Mouse (Mus musculus): ENCODE data around the gene Pole4. TPM values are rescaled to one million over a fixed set of nuclear protein-coding genes. Genes with fewer than 3 reads are reported as not detected.
A peak's percentile ranks its signal among the peaks of the same experiment; 100 is the strongest.

Gene Pole4
- total RNA-seq (2017), result 34.2 and 39.2 TPM in 2 replicates

DNA sequence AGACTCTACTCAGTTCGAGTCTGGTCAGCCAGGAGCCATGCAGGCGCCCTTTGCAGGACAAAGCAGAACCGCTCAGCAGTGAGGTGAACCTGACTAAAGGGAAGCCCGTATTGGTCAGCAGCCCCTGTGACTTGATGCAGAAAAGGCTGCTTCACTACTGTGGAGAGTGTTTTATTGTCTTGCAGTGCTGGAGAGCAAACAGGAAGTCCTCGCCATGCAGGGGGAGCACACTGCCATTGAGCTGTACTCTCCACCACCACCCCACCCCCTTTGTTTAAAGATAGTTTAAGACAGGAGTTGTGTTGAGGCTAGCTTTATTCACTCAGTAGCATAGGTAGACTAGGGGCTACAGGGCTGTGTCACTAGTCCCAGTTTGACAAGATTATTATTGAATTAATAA lies at the start of gene Pole4:
Gene Pole4 (minus strand): TSS at position 145 of the 400 bp plus-strand sequence.
- ATAC-seq (ENCODE audit: extremely low read depth, insufficient number of reproducible peaks, low FRiP score, poor library complexity, severe bottlenecking), result no peak

DNA sequence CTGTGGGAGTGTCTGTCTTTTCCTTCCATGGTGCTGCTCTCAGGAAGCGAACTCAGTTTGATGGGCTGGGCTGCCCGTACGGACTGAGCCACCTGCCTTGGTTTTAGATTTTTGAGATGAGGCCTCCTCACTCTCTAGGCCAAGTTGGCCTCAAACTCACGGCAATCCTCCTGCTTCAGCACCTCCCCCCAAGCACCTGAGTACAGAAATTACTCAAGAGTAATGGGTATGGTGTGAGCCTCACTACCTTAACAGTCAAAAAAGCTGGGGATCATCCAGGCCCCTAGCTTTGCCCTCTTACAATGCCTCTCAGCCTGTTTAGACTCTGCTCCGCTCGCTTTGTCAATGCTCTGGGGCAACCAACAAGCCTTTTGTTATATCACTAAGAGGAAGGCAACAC lies 49.6 kb upstream of the Pole4 start:
- no peak for ATAC-seq (ENCODE audit: extremely low read depth, insufficient number of reproducible peaks, low FRiP score, poor library complexity, severe bottlenecking)

DNA sequence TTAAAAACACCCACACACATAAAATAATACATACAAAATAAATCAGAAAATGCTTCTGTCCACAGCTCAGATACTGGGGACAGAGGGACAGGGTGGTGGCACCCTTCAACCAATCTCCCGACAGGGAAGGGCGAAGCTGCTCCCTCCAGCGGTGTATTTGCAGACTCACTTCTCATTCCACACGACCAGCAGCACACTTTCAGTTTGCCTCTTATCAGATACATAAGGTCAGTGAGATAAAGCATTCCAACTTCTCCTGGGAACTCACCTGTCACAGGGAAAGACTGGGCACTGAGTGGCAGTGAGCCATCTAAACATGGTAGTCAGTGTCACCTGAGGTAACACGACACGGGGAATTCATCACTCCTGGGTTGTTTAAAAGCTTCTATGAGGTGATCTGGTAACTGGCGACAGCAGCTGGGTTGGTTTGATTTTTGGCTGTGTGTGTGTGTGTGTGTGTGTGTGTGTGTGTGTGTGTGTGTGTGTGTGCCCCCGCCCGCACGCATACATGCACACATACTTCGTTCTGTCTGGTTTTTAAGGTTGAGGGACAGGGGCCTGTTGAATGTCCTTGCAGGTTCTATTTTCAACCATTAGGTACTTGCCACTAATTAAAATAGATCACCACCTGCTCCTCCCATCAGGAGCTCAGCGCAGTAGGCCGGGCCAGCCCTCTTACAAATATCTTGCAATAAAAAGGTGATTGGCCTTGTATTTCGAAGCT lies 48.6 kb upstream of the Pole4 start:
- ATAC-seq (ENCODE audit: extremely low read depth, insufficient number of reproducible peaks, low FRiP score, poor library complexity, severe bottlenecking), result no peak

DNA sequence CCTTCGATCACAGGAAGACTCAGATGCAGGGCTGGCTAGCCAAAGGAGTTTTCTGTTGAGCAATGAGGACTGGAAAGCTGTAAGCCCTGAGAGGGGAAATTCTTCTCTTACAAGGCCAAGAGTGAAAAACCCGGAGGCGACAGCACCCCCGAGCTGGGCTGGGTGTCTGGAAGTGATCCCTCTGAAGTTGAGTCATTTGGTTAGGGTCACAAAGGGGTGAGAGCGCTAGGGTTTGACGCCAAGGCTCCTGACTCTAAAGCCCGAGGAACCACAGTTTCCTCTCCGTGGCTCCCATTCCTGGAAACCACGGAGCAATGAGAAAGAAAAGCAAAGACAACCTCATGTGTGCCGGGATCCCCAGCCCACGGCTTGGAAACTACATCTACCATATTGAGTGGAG lies 47.9 kb upstream of the Pole4 start:
- ATAC-seq (ENCODE audit: extremely low read depth, insufficient number of reproducible peaks, low FRiP score, poor library complexity, severe bottlenecking), result no peak

DNA sequence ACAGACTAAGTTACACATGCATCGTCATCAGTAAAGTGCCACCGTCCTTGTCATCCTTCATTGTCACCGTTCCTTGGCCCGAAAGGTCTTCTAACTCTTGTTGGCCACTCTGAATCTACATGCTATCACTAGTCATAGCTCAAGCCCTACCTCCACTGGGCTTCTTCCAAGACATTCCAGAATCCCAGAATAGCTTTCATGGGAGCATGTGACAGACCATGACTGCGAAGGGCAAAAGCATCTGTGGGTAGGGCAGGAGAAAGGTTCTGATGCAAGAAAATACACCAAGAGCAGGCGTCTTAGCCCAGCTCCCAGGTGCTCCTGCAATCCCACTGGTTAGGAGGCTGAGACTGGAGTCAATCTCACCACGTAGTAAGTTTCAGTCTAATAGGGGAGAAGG lies 46.6 kb upstream of the Pole4 start:
- ATAC-seq (ENCODE audit: extremely low read depth, insufficient number of reproducible peaks, low FRiP score, poor library complexity, severe bottlenecking), result no peak

DNA sequence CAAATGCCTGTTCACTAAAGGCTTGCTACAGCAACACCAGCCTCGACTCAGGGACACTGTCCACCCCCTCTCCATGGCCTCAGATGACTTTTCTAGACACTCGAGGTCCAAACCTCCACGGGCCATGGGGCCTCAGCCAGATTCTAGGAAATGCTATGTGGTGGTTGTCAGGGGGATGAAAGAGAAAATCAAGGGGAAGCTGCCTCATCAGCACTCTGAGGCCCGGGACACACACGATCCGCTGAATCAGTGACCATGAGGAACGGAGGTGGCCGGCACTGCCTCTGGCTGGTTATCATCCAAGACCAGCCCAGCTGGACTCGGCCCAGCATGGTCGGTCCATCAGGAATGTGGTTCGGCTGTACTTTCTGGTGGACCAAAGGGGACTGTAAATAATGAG lies 45.9 kb upstream of the Pole4 start:
- ATAC-seq (ENCODE audit: extremely low read depth, insufficient number of reproducible peaks, low FRiP score, poor library complexity, severe bottlenecking), result no peak

DNA sequence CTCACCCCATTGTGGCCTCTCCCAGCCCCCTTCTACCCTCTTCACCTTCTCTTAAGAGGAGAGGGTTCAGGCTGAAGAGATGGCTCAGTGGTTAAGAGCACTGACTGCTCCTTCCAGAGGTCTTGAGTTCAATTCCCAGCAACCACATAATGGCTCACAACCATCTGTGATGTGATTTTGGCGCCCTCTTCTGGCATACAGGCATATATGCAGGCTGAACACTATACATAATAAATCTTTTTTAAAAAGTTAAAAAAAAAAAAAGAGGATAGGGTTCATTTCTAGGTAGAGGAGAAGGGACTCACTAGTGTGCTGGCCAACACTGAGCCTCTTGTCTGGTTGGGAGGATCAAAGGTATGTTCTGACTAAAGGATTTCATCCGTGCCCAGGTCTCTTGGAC lies 44.9 kb upstream of the Pole4 start:
- ATAC-seq (ENCODE audit: extremely low read depth, insufficient number of reproducible peaks, low FRiP score, poor library complexity, severe bottlenecking), result no peak

DNA sequence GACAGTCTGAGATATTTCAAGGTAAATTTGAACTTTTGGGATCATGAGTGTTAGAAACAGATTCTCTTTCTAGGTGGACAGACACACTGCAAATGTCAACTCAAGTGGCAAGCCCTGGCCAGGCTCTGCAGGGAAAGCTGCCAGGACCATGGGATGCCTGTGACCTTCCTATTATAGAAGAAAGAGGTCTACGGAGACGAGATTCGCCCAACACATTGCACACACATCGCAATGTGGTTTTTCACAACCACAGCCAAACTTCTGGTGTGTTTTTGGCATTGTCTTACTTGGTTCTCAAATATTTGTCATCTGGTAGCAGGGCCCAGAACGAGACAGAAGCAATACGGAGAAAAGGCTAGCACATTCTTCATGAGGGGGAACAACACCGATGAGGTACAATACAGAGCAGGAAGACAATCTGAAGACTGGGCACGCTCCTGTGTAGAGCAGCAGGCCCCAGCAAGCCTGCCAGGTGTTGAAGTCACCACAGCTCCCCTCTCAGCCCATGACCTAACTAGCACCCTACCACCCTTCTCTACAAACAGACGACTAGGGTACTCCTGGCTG lies 43.0 kb upstream of the Pole4 start:
- ATAC-seq (ENCODE audit: extremely low read depth, insufficient number of reproducible peaks, low FRiP score, poor library complexity, severe bottlenecking), result no peak

DNA sequence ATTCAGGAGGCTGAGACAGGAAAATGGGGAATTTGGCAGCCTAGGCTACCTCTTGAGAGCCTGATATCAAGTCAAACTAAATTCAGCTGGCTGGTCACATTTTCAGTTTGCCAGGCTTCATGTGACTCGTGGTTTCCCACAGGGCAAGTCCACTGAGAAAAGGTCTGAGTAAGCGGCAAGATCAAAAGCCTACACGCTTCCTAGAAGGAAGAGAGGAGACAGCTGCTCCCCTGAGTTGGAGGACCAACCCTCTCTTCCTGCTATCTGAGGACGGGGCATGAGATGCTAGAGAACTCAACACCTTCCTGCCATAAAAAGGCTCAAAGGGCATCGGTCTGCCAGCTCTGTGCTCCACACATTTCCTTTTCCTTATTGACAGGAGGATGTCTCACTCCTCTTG lies 41.9 kb upstream of the Pole4 start:
- ATAC-seq (ENCODE audit: extremely low read depth, insufficient number of reproducible peaks, low FRiP score, poor library complexity, severe bottlenecking), result no peak

DNA sequence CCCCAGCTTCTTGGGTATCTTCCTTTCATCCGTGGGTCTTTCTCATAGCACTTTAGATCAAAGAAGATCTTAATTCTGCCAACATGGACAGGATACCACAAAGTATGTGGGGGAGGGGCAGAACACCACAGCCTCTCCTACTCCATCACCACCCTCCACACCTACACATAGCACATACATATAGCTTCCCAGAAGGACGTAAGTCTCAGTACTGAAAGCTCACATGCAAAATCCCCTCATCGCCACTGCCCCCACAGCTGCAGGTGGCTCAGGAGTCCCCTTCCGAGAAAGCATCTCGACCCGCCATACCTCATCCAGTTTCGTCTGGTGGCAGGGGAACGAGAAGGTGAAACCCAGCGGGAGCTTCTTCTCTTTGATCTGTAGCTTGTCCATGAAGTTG lies 39.4 kb upstream of the Pole4 start:
- ATAC-seq (ENCODE audit: extremely low read depth, insufficient number of reproducible peaks, low FRiP score, poor library complexity, severe bottlenecking), result no peak

DNA sequence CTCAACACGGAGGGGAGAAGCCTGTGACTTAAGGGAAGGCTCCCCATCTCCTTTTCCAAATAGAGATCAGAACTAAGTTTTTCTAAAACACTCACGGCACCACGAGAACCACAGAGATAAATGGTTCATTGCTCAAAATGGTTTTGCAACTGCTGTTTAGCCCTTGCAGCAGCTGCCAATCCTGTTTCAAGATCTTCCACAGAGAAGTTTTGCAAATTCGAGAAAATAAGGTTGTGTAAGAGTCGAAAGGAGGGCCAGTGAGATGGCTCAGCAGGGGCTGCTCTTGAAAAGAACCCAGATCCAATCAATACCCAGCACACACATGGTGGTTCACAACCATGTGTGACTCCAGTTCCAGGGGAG lies 36.3 kb upstream of the Pole4 start:
- ATAC-seq (ENCODE audit: extremely low read depth, insufficient number of reproducible peaks, low FRiP score, poor library complexity, severe bottlenecking), result no peak

DNA sequence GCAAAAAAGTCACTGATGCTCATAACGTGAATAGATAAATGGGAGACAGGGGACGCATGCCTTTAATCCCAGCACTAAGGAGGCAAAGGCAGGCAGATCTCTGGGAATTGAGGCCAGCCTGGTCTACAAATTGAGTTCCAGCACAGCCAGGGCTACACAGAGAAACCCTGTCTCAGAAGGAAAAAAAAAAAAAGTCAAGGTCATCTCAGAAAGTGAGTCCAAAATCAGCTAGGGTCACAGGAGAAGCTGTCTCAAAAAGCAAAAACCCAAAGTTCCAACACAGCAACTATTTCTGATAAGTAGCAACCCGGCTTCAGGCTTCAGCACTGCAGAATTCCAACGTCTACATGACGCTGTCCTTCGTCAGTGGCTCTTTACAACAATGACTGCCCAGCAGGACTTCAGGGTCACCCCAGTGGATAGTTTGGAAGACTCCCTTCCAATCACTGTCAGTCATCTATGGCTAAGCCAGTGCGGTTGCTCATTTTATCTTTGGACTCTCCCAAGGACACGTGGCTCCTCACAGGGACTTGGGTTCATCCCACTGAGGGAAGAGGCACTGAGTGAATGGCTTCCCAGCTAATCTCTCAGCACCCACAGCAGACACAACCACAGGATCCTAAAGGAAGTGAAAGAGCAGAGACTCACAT lies 35.8 kb upstream of the Pole4 start:
- ATAC-seq (ENCODE audit: extremely low read depth, insufficient number of reproducible peaks, low FRiP score, poor library complexity, severe bottlenecking), result no peak

DNA sequence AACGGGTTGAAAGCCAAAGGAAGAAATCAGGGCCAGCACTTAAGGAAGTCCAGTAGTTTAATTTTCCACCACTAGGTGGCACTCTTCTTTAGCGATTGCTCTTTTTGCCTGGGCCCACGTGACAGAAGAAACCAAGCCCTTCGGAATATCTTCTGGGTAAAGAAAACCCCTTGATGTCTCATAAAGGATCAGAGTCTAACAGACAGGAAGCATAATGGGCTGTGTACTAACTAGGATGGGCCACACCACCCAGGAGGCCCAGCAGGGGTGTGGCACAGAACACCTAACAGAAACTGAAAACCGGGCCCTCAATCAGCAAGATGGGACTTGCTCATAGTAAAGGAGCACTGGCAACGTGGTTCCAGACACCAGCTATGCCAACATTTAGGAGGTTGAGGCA lies 35.1 kb upstream of the Pole4 start:
- peak; percentile 54; the same call in 1 of the 2 replicates for ATAC-seq (ENCODE audit: extremely low read depth, insufficient number of reproducible peaks, low FRiP score, poor library complexity, severe bottlenecking)

DNA sequence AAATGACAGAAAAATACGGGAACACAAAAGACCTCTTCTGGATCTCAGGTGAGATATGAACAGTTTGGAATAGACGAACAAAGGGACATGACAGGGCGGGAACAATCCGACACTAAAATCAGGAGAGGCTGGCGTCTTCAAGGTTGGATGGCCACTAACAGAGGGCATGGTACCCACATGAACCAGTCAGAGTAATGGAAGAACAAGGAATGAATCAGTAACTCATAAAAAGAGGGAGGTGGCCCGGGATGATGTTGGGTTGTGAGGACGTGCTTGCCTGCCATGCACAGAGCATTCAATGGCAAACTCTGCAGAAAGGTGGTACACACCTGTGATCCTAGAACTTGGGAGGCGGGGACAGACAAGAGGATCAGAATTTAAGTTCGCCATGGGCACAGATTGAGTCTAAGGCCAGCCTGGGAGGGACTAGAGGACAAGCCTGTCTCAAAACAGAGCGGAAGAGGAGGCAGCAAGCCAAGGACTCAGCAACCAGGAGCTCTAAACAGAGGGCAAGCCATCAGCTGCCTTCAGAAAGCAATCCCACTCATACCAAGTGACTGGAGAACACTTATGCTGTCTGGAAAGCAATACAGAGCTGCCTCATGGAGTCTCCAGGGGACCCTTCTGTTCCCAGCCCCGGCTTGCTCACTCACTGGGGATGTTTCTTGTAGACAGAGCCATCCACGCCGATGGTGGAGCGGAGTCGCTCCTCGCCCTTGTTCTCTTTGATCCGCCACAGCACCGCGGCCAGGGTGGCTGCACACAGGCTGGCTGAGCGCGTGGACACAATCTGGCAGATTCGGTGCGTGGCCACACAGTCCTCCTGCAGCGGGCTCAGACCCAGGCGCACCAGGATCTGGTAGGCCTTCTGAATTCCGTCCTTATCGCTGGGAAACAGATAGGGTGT lies 32.7 kb upstream of the Pole4 start:
- no peak for ATAC-seq (ENCODE audit: extremely low read depth, insufficient number of reproducible peaks, low FRiP score, poor library complexity, severe bottlenecking)

DNA sequence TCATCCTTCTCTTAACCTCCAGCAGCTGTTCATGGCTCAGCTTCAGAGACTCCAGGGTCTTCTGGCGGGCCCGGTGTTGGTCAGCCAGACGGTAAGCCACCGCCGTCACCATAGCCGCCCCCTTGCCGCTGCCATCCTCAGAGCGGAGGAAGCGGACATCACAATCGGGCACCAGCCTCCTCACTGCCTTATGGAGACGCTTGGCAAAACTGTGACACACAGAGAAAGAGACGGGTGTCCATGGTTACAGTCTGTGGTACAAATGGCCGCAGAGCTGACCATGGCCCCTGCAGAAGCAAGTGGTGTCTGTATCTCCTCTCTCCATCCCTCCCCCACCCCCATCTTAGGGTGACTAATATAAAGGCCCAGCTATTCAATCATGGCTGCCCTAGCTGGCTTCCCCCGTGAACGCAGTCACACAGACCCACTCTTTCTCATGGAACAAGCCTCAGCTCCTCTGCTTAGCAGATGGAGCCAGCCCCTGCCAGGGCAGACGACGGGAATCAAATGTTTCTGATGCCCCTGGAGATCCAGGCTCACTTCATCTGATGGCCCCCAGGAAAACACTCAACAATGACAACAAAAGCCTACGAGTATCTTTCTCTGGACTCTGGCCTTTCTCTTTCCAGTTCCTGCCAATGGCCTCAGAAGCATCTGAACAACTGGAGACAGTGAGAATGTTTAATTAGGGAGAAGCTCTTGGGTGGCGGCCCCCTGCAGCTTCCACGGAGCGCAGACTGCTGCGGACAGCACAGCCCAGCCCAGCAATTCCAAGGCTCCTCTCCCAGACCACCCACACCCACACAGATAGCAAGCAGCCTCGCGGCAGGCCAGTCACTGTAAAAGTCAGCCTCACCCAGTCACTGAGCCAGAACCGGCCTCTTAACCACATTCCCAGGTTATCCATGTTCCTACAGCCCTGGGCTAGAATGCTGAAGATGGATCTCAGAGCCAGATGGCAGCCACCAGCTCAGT lies 31.7 kb upstream of the Pole4 start:
- no peak for ATAC-seq (ENCODE audit: extremely low read depth, insufficient number of reproducible peaks, low FRiP score, poor library complexity, severe bottlenecking)

DNA sequence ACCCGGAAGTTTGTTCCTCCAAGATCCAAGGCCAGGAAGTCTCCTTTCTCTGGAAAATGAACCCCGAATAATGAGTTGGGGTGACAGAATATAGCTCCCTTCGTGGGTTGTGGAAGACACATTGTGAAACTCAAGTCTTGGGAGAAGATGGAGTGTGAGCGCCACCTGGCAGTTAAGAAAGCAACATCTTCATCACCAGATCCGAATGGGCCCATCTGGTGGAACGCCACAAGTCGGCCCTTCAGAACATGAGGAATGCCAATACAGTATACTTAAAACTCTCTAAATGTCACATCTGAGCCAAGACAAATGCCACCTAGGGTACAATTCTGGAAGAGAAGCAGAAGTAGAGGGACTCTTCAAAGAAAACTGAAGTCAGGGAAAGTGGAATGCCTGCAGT lies 30.2 kb upstream of the Pole4 start:
- no peak for ATAC-seq (ENCODE audit: extremely low read depth, insufficient number of reproducible peaks, low FRiP score, poor library complexity, severe bottlenecking)

DNA sequence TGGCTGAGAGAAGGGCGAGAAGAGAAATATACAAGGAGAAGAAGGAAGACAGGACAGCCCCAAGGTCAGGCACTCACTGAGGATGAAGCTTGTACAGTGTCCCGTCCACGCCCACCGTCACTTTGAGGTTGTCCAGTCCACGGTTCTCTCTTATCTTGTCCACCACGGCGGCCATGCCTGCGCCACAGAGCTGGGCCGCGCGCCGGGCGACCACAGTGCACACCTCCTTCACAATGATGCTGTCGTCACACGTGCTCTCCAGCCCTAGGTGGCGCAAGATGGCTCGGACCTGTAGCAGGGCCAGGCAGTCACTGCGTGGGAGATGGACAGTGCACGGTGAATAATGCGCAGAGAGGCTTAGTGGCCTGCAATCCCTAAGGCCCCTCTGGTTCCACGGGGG lies 23.5 kb upstream of the Pole4 start:
- no peak for ATAC-seq (ENCODE audit: extremely low read depth, insufficient number of reproducible peaks, low FRiP score, poor library complexity, severe bottlenecking)

DNA sequence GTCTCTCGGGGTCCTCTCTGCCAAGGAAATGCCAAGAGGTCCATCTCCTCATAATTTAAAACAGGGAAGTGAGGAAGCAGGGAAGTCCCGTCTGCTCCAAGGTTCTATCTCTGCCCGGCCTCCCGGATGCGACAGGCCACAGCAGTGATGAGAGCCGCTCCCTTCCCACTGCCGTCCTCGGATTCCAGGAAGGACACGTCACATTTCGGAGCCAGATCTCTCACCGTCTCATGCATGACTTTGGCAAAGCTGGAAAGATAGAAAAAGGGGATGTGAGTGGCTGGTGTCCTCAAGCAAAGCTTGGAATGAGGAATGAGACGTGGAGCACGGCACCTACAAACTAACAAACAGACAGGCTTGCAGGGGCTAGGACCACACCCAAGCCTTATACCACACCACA lies 22.0 kb upstream of the Pole4 start:
- no peak for ATAC-seq (ENCODE audit: extremely low read depth, insufficient number of reproducible peaks, low FRiP score, poor library complexity, severe bottlenecking)

DNA sequence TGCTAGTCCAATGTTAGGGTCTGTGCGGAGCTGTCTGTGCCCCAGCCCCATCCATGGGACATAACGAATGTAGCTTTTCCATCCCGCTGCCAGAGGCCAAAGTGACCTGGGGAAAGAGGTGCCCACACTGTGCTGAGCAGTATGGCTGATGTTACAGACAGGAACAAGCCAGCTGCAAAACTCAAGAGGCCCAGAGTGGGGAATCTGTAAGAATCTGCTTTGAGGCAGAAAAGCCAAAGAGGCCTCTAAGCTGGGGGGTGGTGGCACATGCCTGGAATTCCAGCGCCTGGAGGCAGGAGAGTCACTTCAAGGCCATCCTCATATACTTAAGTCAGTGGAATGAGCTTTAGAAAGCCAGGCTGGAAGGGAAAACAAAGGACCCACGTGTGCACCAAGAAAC lies 18.2 kb upstream of the Pole4 start:
- no peak for ATAC-seq (ENCODE audit: extremely low read depth, insufficient number of reproducible peaks, low FRiP score, poor library complexity, severe bottlenecking)

Measured in neutrophil, adult 5-6 weeks (primary cell).